Mouse (Mus musculus): ENCODE measurements around the gene Klhl29.

- TF ChIP-seq CTCF (IDR thresholded peaks at IDR 0.05; ENCODE audit: control insufficient read depth, insufficient read depth, low read length) (no peak), POLR2A (IDR thresholded peaks at IDR 0.05; ENCODE audit: borderline replicate concordance, control insufficient read depth, low read depth, low read length) (no peak)
These were observed 337.5 kb downstream of the Klhl29 start for GRCm38 (mm10) chr12:5038008-5038407.

Measured in bone marrow, adult 2 months (tissue).